Mouse (Mus musculus) embryo, embryonic 11 days (tissue): ENCODE measurements around the gene Zfp184.
A peak's percentile ranks its signal among the peaks of the same experiment; 100 is the strongest.
"Not testable (repeated sequence)": the region's sequence is repeated elsewhere in the genome, so short reads cannot be mapped to it uniquely, and the experiment has no call there.

Experiments
- DNase-seq: peaks from one replicate; pipeline ENCODE4 v3.0.0-alpha.2; 2015

Zfp184 gene

DNA sequence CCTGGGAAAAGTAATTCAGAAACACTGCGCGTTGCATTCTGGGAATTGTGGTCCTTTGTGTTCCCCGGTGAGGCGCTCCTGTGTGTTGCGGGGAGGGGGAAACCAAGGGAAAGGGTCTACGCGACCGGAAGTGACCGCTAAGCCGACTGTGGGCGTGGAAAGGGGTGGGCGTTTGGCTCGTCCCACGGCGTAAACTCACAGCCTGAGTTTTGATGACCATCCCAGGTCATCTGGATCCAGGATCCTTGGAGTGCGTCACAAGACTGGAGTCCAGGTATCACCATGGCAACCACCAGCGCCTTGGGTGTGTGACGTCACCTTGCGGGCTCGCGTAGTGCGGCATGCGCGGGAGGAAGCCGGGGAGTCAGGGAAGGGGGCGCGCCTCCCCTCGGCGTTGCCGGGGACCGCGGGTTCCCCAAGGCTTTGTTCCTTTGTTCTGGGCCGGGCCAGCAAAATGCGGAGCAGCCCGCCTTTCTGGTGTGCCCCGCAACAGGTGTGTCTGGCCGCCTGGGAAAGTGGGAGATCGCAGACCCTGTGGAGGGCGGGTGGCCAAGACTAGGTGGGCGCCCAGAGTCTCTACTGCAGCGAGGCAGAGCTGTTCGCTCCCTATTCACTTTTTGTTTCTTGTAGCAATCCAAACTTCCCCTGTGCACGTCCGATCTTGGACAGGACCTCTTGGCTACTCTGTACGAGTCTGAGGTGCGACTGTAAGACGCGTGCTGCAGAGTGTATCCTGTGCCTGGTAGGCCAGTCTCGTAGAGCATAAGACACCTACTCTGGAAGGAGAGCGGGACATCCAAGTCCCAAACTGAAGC, at the start of gene Zfp184:
TSS of gene Zfp184 (plus strand) at position 169 of the 815 bp plus-strand sequence.
- DNase-seq: peak; percentile 98

DNA sequence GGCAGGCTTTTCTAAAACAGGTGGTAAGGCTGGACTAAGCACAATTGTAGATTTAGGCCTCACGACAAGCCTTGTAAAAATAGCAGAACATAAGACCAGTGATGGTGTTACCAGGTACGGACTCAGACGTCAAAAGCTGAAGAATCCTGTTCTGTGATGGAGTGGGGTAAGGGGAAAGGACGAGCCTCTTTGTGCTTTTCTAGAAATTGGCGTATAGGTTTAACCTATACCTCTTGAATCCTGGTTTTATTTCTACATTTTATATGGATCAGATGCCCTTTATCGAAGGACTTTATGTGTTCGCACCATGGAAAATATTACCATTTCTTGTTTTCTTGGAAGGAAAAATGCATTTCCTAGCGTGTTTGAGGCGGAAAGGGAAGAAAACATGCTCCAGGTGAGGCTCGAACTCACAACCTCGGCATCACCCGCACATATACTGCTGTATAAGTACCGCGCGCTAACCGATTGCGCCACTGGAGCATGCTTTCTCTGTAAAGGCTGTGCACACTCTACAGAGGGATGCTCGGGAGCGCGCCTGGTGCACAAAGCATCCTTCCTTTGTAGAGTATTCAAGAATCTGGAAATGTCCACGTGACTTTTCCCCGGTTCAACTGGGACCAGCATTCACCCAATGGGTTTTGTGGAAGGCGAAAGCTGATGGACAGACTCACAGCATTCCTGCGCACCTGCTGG, 48.2 kb upstream of the Zfp184 start:
- peak; percentile 89 for DNase-seq

DNA sequence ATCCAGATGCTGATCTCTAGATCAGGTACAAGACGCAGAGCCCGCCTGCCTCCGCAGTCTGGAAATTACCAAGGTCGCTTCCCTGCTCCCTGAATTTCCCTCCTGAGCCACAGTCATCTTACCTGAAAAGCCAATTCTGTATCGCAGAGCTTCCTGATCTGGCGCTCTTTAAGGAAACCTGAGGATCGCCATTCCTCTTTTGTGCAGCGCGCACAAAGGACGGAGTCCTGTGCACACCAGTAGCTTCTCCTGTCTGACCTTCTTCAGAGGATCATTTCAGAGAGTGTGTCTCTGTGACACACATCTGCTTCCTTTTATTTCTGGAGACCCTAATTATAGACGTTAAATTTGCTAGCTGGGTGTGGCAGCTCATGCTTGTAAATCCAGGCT, 47.7 kb upstream of the Zfp184 start:
- no peak for DNase-seq

GRCm38 (mm10) chr13:21900870-21901565, 43.9 kb upstream of the Zfp184 start:
- DNase-seq: not testable (repeated sequence)

- DNase-seq: no peak
Measured at GRCm38 (mm10) chr13:21903500-21903899, 41.4 kb upstream of the Zfp184 start.

GRCm38 (mm10) chr13:21904090-21904489, 40.8 kb upstream of the Zfp184 start:
- DNase-seq: not testable (repeated sequence)

- DNase-seq: no peak
Measured at GRCm38 (mm10) chr13:21906301-21906700, 38.6 kb upstream of the Zfp184 start.

DNA sequence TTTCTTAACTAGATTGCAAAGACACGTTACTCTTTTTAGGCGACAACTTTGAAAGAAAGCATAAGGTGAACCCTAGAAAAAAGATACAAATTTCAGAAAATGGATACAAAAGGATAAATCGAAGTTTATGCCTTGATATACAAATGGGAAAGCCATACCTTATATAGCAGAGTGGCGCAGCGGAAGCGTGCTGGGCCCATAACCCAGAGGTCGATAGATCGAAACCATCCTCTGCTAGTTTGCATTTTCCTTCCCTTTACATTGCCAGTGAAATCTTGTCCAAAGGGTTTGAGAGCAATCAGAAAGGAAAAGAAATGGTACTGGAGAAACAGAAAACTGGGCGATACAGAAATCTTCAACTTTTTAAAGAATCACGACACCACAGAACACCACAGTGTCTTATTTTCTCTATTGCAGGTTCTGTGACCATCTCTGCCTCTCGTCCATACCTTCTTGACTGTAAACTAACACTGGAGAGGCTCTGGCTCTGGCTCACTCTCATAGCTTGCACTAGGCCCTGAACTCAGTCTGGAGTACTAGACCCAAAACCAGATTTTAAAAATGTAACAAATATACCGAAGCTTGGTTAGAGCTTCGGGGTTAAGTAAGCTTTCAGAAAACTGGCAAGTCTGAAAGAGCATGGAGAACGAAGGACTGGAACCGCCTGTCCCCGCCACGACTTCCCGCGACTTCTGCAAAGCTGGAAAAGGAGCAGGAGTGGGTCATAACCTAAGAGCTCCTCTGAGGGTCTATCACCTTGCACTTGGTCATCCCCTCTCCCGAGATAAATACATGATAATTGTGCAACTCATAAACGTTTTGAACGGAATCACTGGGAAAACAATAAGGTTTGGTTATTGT, 37.7 kb upstream of the Zfp184 start:
- peak; percentile 72 for DNase-seq

DNA sequence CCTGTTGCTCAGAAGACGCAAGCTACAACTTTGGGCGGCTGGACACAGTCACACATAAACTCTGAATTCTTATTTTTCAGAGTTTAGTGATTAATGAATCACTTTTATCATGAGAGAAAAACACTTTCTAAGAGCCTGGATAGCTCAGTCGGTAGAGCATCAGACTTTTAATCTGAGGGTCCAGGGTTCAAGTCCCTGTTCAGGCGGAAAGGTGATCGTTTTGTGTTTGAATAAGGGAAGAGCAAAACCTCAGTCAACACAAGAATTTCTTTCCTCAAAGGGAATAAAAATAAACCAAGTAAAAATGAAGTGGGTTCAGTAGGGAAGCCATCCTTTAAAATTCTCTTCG, 37.1 kb upstream of the Zfp184 start:
- DNase-seq: not testable (repeated sequence)

DNA sequence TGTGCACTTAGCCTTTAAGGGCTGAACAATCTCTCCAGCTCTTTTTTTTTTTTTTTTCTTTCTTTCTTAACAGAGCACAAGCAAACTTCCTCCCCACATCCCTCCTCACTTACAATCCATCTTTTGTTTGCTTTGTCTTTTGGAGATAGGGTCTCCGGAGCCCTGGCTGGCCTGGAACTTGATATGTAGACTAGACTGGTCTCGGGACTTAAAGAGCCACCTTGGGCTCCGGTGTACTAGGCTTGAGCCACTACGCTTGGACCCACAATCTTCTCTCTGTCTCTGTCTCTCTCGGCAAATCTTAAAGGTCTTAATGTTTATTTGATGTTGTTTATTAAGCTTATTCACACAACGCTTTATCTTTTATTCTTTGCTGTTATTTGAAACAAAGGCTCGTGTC, 34.2 kb upstream of the Zfp184 start:
- DNase-seq: no peak

- DNase-seq: peak; percentile 84
Measured at GRCm38 (mm10) chr13:21911147-21911546, 33.7 kb upstream of the Zfp184 start.

GRCm38 (mm10) chr13:21913854-21914253, 31.0 kb upstream of the Zfp184 start:
- no peak for DNase-seq

DNA sequence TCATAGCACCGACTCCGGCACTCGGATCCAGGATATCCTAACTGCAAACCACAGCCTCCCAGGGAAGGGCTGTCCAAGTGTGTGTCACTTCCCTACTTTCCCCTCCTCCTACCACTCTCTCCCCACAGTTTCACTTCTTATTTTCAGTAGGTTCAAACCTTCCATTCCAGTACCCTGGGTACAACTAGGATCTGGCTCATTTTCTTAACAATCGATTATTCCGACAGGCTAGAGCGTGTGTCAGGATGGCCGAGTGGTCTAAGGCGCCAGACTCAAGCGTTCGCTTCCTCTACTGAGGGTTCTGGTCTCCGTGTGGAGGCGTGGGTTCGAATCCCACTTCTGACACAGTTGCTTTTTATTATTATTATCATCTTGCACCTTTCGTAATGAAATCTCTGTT, 30.3 kb upstream of the Zfp184 start:
- DNase-seq: peak; percentile 86

- DNase-seq: no peak
Measured at GRCm38 (mm10) chr13:21915487-21915886, 29.4 kb upstream of the Zfp184 start.

GRCm38 (mm10) chr13:21916056-21916455, 28.8 kb upstream of the Zfp184 start:
- DNase-seq: no peak

DNA sequence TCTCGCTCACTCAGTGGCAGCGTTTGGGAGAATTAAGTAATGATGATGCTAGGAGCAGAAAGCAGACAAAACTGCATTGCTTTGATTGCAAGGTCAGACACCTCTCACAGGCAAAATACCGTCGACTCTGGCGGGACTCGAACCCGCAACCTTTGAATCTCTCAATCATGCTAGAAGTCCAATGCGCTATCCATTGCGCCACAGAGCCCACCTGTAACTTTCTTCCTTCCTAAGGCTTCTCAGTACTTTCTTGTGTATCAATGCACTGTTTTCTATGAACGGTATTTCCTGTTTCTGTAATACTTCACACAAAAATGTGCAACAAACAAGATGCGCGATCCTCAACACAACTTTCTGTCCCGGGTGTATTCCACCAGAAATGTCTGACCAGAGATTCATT, 27.9 kb upstream of the Zfp184 start:
- peak; percentile 81 for DNase-seq

GRCm38 (mm10) chr13:21917480-21917879, 27.4 kb upstream of the Zfp184 start:
- no peak for DNase-seq

DNA sequence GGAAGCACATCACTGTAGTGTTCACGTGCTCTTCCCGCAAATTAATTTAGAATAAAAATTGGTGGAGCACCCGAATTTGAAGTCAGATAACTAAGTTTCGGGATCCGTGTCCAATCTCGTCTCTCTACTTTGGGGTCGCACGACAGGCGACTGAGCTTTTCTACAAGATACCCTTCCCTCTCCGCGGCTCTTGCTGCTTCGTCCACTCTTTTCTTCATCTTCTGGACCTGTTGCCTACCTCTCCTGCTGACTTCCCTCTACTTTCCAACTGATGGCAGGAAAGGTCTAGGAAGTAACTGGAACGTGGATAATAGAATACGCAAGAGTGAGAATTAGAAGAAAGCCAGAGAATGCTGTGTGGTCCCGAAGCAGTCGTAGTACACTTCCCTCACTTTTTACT, 26.9 kb upstream of the Zfp184 start:
- DNase-seq: no peak

GRCm38 (mm10) chr13:21918570-21919419, 26.1 kb upstream of the Zfp184 start:
- DNase-seq: peak; percentile 84

- no peak for DNase-seq
Measured at GRCm38 (mm10) chr13:21919836-21920431, 25.0 kb upstream of the Zfp184 start.

- no peak for DNase-seq
Measured at GRCm38 (mm10) chr13:21920681-21921233, 24.1 kb upstream of the Zfp184 start.
